Mouse (Mus musculus): Measurements from ENCODE around the gene Keap1. TPM values are rescaled to one million over a fixed set of nuclear protein-coding genes. Genes with fewer than 3 reads are reported as not detected.

Keap1 gene
- polyA plus RNA-seq, 1 experiment from 2014 or later = 35.9 TPM

- no peak overlapping the region for H3K4me2 ChIP-seq (ENCODE audit: low read depth, low read length, severe bottlenecking)
- H3K4me3 ChIP-seq (ENCODE audit: low read depth, low read length) = no peak overlapping the region
- 0 out of 2 replicates have a peak, but pooled peaks cover 1% of the 10 kb centered on the region for H3K4me1 ChIP-seq (replicated peaks; ENCODE audit: control insufficient read depth, insufficient read depth, low read length)
- H3K27ac ChIP-seq (ENCODE audit: low read depth, low read length) = no peak overlapping the region
- DNase-seq (ENCODE audit: low spot score) (no peak), ATAC-seq (replicated peaks; ENCODE audit: low FRiP score) (no peak)
- WGBS = 87% methylated on average over 3 of the region's 3 CpGs
- no peaks in the 10 kb centered on the region for H3K27me3 ChIP-seq (ENCODE audit: control insufficient read depth, insufficient read depth, low read length)
- no peaks in the 10 kb centered on the region for H3K36me3 ChIP-seq (ENCODE audit: control insufficient read depth, insufficient read depth, low read length)
- H3K9ac ChIP-seq (ENCODE audit: low read length) = no peak overlapping the region
- H3K9me3 ChIP-seq (ENCODE audit: control insufficient read depth, low read length) = no peaks in the 10 kb centered on the region
These were observed 48.5 kb downstream of the Keap1 start for GRCm38 (mm10) chr9:21190670-21191069.

GRCm38 (mm10) chr9:21189905-21190304 lies 49.3 kb downstream of the Keap1 start:
- H3K9me3 ChIP-seq (ENCODE audit: control insufficient read depth, low read length) = no peaks in the 10 kb centered on the region
- H3K4me1 ChIP-seq (replicated peaks; ENCODE audit: control insufficient read depth, insufficient read depth, low read length) = no peaks in the 10 kb centered on the region
- DNase-seq (ENCODE audit: low spot score) (no peak), ATAC-seq (replicated peaks; ENCODE audit: low FRiP score) (no peak)
- H3K27me3 ChIP-seq (ENCODE audit: control insufficient read depth, insufficient read depth, low read length) = no peaks in the 10 kb centered on the region
- H3K4me3 ChIP-seq (ENCODE audit: low read depth, low read length) = no peak overlapping the region
- no peak overlapping the region for H3K9ac ChIP-seq (ENCODE audit: low read length)
- no peak overlapping the region for H3K4me2 ChIP-seq (ENCODE audit: low read depth, low read length, severe bottlenecking)
- H3K36me3 ChIP-seq (ENCODE audit: control insufficient read depth, insufficient read depth, low read length) = no peaks in the 10 kb centered on the region
- 55% methylated on average over 7 of the region's 7 CpGs for WGBS
- no peak overlapping the region for H3K27ac ChIP-seq (ENCODE audit: low read depth, low read length)

- H3K27me3 ChIP-seq (ENCODE audit: control insufficient read depth, insufficient read depth, low read length) = peaks cover 18% of the 10 kb centered on the region
- ATAC-seq (replicated peaks; ENCODE audit: low FRiP score) (no peak), DNase-seq (ENCODE audit: low spot score) (no peak)
- H3K9me3 ChIP-seq (ENCODE audit: control insufficient read depth, low read length) = no peaks in the 10 kb centered on the region
- no peaks in the 10 kb centered on the region for H3K36me3 ChIP-seq (ENCODE audit: control insufficient read depth, insufficient read depth, low read length)
- no peak overlapping the region for H3K9ac ChIP-seq (ENCODE audit: low read length)
- peaks cover 5% of the 10 kb centered on the region; the same call in 1 of the 2 replicates for H3K4me1 ChIP-seq (replicated peaks; ENCODE audit: control insufficient read depth, insufficient read depth, low read length)
- no peak overlapping the region for H3K4me3 ChIP-seq (ENCODE audit: low read depth, low read length)
- H3K4me2 ChIP-seq (ENCODE audit: low read depth, low read length, severe bottlenecking) = no peak overlapping the region
- H3K27ac ChIP-seq (ENCODE audit: low read depth, low read length) = no peak overlapping the region
- 88% methylated on average over 5 of the region's 5 CpGs for WGBS
These were observed 53.7 kb downstream of the Keap1 start for GRCm38 (mm10) chr9:21185436-21185835.

GRCm38 (mm10) chr9:21184733-21185132 lies 54.4 kb downstream of the Keap1 start:
- Histone ChIP-seq H3K9ac (ENCODE audit: low read length) (no peak overlapping the region), H3K4me3 (ENCODE audit: low read depth, low read length) (no peak overlapping the region), H3K27me3 (ENCODE audit: control insufficient read depth, insufficient read depth, low read length) (peaks cover 18% of the 10 kb centered on the region), H3K36me3 (ENCODE audit: control insufficient read depth, insufficient read depth, low read length) (no peaks in the 10 kb centered on the region), H3K9me3 (ENCODE audit: control insufficient read depth, low read length) (no peaks in the 10 kb centered on the region), H3K4me2 (ENCODE audit: low read depth, low read length, severe bottlenecking) (no peak overlapping the region), H3K4me1 (replicated peaks; ENCODE audit: control insufficient read depth, insufficient read depth, low read length) (peaks cover 5% of the 10 kb centered on the region; the same call in 1 of the 2 replicates), H3K27ac (ENCODE audit: low read depth, low read length) (no peak overlapping the region)
- DNase-seq (ENCODE audit: low spot score) (no peak), ATAC-seq (replicated peaks; ENCODE audit: low FRiP score) (no peak)
- 33% methylated on average over 2 of the region's 2 CpGs for WGBS

GRCm38 (mm10) chr9:21183905-21184413 lies 55.2 kb downstream of the Keap1 start:
- Histone ChIP-seq H3K9me3 (ENCODE audit: control insufficient read depth, low read length) (no peaks in the 10 kb centered on the region), H3K27me3 (ENCODE audit: control insufficient read depth, insufficient read depth, low read length) (peaks cover 18% of the 10 kb centered on the region), H3K4me3 (ENCODE audit: low read depth, low read length) (no peak overlapping the region), H3K9ac (ENCODE audit: low read length) (no peak overlapping the region), H3K4me1 (replicated peaks; ENCODE audit: control insufficient read depth, insufficient read depth, low read length) (peaks cover 5% of the 10 kb centered on the region; the same call in 1 of the 2 replicates), H3K27ac (ENCODE audit: low read depth, low read length) (no peak overlapping the region), H3K4me2 (ENCODE audit: low read depth, low read length, severe bottlenecking) (peak overlapping the region; percentile 18; the same call in 1 of the 2 replicates), H3K36me3 (ENCODE audit: control insufficient read depth, insufficient read depth, low read length) (no peaks in the 10 kb centered on the region)
- WGBS = 7% methylated on average over 34 of the region's 34 CpGs
- DNase-seq (ENCODE audit: low spot score) (no peak), ATAC-seq (replicated peaks; ENCODE audit: low FRiP score) (no peak)

GRCm38 (mm10) chr9:21183421-21183820 lies 55.7 kb downstream of the Keap1 start:
- Histone ChIP-seq H3K4me1 (replicated peaks; ENCODE audit: control insufficient read depth, insufficient read depth, low read length) (peaks cover 5% of the 10 kb centered on the region; the same call in 1 of the 2 replicates), H3K4me2 (ENCODE audit: low read depth, low read length, severe bottlenecking) (no peak overlapping the region), H3K4me3 (ENCODE audit: low read depth, low read length) (no peak overlapping the region), H3K9ac (ENCODE audit: low read length) (no peak overlapping the region), H3K27me3 (ENCODE audit: control insufficient read depth, insufficient read depth, low read length) (peaks cover 18% of the 10 kb centered on the region), H3K9me3 (ENCODE audit: control insufficient read depth, low read length) (no peaks in the 10 kb centered on the region), H3K36me3 (ENCODE audit: control insufficient read depth, insufficient read depth, low read length) (no peaks in the 10 kb centered on the region), H3K27ac (ENCODE audit: low read depth, low read length) (no peak overlapping the region)
- WGBS = 78% methylated on average over 6 of the region's 6 CpGs
- DNase-seq (ENCODE audit: low spot score) = no peak
- ATAC-seq (replicated peaks; ENCODE audit: low FRiP score) = no peak

- 7% methylated on average over 37 of the region's 48 CpGs for WGBS
- no peak for DNase-seq (ENCODE audit: low spot score)
- H3K27me3 ChIP-seq (ENCODE audit: control insufficient read depth, insufficient read depth, low read length) = peaks cover 18% of the 10 kb centered on the region
- no peak for ATAC-seq (replicated peaks; ENCODE audit: low FRiP score)
- H3K4me1 ChIP-seq (replicated peaks; ENCODE audit: control insufficient read depth, insufficient read depth, low read length) = peaks cover 5% of the 10 kb centered on the region; the same call in 1 of the 2 replicates
- no peak overlapping the region for H3K9ac ChIP-seq (ENCODE audit: low read length)
- H3K27ac ChIP-seq (ENCODE audit: low read depth, low read length) = no peak overlapping the region
- H3K4me3 ChIP-seq (ENCODE audit: low read depth, low read length) = peak overlapping the region; percentile 5; the same call in 1 of the 2 replicates
- no peaks in the 10 kb centered on the region for H3K9me3 ChIP-seq (ENCODE audit: control insufficient read depth, low read length)
- no peaks in the 10 kb centered on the region for H3K36me3 ChIP-seq (ENCODE audit: control insufficient read depth, insufficient read depth, low read length)
- H3K4me2 ChIP-seq (ENCODE audit: low read depth, low read length, severe bottlenecking) = peak overlapping the region; percentile 38
These were observed 57.5 kb downstream of the Keap1 start for GRCm38 (mm10) chr9:21181421-21182220.

- Histone ChIP-seq H3K4me2 (ENCODE audit: low read depth, low read length, severe bottlenecking) (no peak overlapping the region), H3K27me3 (ENCODE audit: control insufficient read depth, insufficient read depth, low read length) (peaks cover 18% of the 10 kb centered on the region), H3K27ac (ENCODE audit: low read depth, low read length) (no peak overlapping the region), H3K4me3 (ENCODE audit: low read depth, low read length) (no peak overlapping the region), H3K9ac (ENCODE audit: low read length) (no peak overlapping the region), H3K36me3 (ENCODE audit: control insufficient read depth, insufficient read depth, low read length) (no peaks in the 10 kb centered on the region), H3K4me1 (replicated peaks; ENCODE audit: control insufficient read depth, insufficient read depth, low read length) (peaks cover 5% of the 10 kb centered on the region; the same call in 1 of the 2 replicates), H3K9me3 (ENCODE audit: control insufficient read depth, low read length) (no peaks in the 10 kb centered on the region)
- DNase-seq (ENCODE audit: low spot score) (no peak), ATAC-seq (replicated peaks; ENCODE audit: low FRiP score) (no peak)
- 52% methylated on average over 1 of the region's 1 CpGs for WGBS
These were observed 58.3 kb downstream of the Keap1 start for GRCm38 (mm10) chr9:21180841-21181240.
